Mouse (Mus musculus): ENCODE results near the gene Wdfy4.
A peak's percentile ranks its signal among the peaks of the same experiment; 100 is the strongest.

The Wdfy4 gene

DNA sequence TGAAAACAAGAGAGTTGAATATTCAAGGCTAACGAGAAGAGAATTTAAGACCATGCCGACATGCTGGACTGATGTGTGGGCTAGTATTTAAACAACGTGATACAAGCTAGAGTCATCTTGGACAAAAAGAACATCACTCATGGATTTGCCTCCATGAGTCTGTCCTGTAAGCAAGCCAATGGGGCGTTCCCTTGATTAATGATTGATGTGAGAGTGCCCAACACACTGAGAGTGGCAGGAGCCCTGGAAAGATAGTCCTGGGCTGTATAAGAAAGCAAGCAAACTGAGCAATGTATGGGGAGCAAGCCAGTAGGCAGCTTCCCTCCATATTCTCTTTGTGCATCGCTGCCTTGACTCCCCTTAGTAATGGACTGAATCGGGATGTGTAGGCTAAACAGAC lies 106.7 kb downstream of the Wdfy4 start:
- no peak for DNase-seq (ENCODE audit: low spot score)

DNA sequence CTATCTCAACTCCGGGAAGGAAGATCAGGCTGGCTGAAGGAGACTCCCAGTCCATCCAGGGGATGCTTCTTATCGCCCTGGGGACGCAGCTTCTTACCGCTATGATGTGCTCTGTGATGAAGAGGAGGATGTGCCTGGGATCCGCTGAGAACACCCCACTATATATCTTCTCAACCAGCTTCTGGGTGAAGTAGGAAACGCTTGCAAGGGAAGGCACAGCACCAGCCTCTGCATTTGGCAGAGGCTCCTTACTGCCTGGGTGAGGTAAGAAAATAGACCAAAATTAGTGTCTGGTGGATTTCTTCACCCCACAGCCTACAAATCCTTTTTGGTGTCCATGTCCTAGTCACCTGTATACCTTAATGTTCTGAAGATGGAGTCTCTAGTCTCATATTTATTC lies 107.2 kb downstream of the Wdfy4 start:
- DNase-seq (ENCODE audit: low spot score), result no peak

DNA sequence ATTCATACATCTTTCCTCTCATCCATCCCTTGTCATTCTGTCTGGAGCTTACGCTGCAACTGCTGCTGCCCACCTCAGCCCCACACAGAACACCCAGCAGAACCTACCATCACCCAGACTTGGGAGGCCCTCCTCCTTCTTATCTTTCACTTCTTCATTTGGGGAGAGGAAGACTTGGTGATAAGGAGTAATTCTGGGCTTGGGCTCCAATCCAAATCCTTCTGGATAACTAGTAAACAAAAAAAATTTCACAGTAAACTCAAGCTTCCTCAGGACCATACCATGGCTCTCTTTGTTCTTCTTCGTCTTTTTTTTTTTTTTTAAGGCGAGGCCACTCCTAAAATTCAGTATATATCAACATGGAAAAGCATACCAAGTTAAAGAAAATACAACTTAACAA lies 112.0 kb downstream of the Wdfy4 start:
- DNase-seq (ENCODE audit: low spot score), result no peak

DNA sequence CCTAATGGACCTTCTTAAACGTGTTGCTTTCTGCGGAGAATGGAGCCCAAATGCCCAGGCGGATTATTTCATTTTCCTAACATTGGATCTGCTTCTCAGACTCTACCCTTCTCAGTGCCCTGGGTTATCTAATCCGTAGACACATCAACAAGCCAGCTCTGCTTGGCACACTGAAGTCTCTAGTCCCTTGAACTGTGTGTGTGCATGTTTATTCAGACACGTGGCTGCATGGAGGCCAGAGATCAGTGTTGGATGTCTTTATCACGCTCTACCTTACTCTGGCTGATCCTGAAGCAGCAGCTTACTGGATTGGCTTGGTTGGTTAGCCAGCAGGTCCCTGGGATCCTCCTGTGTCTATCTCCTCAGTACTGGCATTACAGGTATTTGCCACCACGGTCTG lies 113.0 kb downstream of the Wdfy4 start:
- no peak for DNase-seq (ENCODE audit: low spot score)

DNA sequence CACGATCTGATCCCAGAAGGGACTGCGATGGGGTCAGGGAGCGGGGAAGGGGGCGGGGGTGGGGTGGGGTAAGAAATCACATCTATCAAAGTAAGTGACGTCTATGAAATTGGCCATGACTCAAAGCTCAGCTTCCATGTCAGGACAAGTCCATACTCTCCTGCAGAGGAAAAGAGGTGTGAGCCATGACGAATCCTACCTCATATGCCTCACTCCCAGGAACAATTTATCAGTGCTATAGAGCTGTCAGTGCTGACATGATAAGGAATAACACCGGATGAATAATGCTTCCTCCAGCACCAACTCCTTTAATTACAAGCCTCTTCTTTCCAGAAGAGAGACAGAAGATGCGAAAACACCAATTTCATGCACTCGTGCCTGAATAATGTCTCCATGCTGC lies 117.6 kb downstream of the Wdfy4 start:
- DNase-seq (ENCODE audit: low spot score), result no peak

DNA sequence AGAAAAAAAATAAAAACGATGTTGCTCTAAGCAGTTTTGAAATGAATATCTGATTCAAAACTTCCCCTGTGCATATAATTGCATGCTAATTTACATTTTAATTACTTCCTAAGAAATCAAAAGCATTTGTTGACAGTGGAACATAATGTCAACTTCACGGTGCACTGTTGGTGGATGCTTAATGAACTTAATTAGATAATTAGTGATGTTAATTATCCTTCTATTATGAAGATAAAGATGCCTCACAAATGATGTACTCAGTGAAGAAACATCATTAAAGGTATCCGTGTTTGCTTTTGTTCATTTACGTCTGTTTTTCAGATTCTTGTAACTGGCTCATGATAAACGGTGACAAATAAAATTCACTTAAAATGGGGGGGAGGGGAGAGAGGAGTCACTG lies 122.3 kb downstream of the Wdfy4 start:
- DNase-seq (ENCODE audit: low spot score), result no peak

DNA sequence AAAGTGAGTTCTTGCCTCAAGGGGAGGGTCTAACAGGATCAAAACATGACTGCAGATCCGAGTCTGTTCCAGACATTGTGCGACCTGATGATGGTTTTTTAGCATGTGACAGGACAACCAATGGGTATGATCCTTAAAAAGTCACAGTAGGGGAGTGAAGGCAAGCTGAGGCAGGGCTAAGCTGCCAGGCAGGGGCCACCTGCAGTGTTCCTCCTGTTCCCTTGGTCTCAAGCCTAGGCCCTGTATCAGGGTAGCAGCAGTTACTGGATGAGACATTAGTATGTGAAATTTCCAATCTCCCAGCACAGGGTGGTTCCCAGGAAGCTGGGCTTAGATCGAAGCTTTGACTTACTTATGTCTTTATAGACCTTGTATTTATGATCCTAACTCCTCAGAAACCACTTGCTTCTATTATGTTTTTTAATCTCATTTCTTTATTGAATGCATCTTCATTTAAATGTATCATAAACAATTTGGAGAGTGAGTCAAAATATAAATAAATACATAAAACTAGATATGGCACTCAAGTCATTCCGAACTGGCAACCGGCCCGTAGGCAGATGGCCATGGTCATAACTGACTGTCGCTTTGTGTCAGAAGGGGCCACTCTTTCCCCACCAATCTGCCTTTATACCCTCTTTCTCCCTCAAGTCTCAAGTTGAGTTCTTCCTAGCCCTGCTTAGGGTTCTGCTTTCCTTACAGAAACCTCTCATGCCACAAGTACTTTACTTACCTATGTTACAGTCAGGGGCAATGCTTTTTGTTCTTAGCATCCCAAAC lies 126.2 kb downstream of the Wdfy4 start:
- no peak for DNase-seq (ENCODE audit: low spot score)

DNA sequence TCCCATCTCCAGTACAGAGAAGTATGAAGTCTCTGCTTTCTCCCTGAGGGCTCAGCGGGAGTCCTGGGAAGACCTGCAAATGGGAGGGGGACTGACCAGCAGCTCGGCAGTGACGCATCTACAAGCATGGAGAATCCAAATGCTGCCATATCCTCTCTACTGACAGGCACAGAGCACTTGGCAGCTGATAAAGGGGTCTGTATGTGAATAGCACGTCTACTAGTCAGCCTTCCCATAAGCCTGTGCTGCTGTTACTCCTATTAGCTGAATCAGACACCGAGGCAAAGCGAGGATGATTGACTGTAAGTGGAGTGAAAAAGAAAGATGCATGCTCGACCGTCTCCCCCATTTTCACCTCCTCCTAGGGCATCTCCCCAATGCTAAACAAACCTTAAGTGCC lies 131.9 kb downstream of the Wdfy4 start:
- DNase-seq (ENCODE audit: low spot score), result no peak

DNA sequence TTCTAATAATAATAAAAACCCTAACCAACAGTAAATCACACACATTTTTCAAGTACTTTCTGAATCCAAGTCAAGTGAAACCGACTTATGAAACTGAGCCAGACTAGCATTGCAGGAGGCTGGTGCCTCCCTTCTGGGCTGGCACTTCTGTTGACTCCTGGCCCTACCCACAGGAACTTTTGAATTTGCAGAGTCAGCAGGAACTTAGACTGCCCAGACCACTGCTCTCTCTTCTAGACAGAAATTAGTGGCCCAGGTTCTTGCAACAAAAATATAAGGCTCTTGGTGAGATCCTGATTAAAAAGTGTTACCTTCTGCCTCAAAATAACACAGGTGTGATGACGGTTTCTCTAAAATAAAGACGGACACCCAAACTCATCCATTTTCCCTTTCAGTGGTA lies 140.1 kb downstream of the Wdfy4 start:
- no peak for DNase-seq (ENCODE audit: low spot score)

DNA sequence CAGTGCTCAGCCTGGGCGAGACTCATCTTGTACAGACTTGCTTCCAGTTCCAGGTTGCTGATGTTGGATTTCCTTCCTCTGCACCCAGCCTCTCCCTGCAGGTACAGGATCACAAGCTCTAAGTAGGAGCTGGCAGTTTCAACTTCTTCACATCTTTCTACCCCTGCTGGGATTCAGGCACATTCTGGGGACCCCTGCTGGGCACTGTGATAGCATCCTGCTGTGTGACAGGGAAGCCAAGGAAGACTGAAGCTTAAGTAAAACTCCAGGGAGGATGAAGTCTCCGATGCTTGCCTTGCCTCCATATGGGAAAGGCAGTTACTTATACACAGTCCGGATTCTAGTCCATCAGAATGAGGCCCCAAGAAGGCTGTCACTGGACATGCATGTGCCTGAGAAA lies 148.5 kb downstream of the Wdfy4 start:
- DNase-seq (ENCODE audit: low spot score), result no peak

DNA sequence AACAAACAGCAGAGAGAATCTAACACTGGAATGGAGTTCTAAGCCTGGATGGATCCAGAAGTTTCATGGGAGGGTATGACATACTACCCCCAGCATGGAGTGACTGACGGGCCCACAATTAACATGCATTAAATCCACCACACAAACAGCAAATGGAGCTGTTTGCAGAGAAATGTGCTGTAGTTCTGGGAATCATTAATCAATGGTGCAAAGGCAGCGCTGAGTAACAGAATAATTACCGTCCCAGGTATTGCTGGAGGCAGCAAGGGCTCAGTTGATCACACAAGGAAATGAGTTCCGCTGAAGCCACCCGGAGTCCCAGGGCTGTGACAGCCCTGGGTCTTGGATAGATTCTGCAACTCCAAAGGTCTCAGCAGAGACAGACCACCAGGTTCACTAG lies 149.9 kb downstream of the Wdfy4 start:
- DNase-seq (ENCODE audit: low spot score), result no peak

DNA sequence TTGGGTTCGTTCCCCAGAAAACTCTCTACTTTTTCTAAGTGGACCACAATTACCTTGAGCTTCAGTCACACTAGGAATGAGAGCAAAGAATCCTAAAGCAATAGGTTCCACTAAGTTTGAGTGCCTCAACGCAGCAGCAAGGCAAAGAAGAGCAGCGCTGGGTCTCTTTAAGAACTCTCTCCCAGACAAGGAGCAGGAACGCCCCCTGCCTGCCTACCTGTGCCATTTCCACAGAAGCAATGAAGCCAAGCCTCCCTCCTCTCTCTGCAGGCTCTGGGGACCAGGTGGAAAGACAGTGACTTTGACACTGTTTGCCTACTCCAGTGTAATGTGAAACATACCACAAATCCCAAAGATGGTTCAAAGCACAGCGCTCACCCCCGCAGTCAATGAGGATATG lies 151.9 kb downstream of the Wdfy4 start:
- DNase-seq (ENCODE audit: low spot score), result peak; percentile 69

DNA sequence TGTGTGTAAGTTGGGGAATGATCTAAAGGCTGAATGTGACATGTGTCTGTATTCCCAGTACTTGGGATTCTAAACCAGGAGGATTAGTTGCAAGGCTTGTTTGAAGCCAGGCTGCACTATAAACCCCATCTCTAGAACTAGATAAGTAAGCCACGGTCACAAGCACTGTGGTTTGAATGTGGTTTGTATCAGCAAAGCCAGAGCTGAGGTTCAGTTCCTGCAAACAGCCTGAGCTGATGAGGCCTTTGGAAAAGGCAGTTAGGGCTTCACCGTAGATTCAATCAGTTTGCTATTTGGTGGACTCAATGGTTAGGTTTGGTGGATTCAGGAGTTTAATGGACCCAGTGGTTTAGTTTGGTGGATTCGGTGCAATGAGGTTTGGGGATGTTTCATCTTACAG lies 154.5 kb downstream of the Wdfy4 start:
- no peak for DNase-seq (ENCODE audit: low spot score)

DNA sequence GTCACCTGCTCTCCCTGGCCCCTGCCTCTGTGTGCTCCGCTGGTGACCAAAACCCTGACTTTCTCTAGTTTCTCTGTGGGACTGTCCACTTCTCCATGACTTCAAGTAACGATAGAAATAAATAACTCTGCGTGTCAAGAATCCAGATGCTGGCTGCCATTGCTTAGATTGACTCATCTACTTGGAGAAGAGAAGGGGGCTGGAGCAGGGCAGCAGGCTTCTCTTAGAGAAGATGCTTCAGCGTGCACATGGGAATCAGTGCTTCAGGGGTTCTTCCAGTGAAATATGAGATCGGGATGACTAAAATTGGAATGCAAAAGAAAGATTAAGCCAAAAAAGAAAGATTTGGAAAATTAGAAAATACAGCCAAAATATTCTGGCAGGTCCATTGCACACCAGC lies 165.7 kb downstream of the Wdfy4 start:
- DNase-seq (ENCODE audit: low spot score), result no peak

DNA sequence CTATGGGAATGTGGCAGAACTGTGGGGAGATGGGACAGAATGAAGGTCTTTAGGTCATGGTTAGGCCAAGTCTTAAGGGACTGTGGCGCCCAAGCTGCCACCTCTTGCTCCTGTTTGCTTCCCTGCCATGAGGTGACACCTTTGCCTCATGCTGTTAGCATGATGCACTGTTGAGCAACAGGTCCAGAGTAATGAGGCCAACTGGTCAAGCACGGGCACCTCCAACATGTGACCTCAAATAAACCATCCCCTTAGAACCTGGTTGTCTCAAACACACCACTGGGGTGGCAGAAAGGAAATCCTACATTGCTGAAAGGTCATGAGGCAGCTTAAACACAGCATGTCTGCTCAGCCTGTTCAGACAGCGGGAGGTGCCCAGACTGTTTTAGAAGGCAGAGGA lies 166.3 kb downstream of the Wdfy4 start:
- DNase-seq (ENCODE audit: low spot score), result no peak

DNA sequence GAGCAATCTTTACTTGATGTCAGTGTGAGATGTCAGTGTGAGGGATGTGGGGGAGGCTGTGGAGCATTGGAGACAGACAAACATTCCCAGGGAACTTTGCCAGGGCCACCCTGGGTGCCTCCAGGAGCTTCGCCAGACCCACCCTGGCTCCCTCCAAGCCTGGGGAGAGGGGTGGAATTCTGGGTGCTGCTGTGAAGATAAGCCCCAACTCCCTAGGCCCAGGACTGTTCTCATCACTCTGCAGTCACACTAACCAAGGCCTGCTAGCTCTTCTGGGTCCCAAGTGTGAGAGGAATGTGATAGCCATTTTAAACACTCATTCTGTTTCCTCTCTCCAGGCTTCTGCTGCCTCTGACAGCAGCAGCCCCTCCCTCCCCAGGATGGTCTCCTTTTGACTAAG lies 177.7 kb downstream of the Wdfy4 start:
- DNase-seq (ENCODE audit: low spot score), result no peak

DNA sequence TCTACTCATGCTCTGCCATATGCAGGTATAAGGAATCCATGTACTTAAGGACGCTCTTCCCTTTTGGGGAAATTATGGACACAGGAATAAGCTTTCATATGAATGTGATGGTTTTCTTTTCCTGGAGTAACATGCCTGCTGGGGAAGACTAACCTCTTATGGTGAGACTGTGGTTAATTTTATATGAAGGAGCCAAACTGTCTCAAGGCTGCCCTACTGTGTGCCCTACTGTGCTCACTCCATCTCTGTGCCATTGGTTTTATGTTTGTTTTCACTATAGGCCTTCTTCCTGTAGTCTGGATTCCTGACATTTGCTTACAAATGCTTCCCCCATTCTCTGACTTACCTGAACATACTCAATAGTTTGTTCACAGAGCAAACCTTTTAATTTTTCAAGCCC lies 180.2 kb downstream of the Wdfy4 start:
- no peak for DNase-seq (ENCODE audit: low spot score)

DNA sequence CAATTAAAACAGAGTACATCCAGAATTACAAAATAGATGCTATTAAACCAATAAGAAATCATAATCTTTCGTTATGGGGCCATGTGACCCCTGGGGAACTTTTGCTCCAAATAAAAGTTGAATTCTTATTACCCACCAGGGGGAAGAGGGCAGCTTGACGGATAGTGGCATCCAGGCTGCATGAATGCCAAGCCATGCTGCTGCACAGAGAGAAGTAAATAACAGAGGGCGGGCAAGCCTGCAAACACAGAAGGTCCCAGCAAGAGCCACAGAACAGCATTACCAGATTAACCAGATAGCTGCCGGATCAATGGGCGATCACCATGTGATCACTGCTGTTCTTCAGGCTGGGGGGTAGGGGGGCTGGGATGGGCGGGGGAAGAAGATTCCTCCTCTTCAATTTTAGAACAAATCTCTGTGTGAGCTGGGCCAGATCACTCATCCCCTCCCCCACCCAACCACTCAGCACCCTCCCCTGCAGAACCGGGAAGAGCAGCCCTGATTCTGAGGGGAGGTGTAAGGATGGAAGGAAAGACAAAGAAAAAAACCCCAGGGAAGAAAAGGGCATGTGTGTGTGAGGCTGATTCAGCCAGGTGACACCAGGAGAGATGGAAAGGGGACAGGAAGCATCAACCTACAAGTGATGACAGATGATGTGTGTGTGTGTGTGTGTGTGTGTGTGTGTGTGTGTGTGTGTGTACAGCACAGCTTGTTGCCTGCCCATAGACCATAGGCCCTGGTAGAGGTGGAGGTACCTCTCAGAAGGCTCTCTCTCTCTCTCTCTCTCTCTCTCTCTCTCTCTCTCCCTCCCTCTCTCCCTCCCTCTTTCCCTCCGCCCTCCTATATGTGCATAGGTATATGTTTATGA lies 185.0 kb downstream of the Wdfy4 start:
- no peak for DNase-seq (ENCODE audit: low spot score)

DNA sequence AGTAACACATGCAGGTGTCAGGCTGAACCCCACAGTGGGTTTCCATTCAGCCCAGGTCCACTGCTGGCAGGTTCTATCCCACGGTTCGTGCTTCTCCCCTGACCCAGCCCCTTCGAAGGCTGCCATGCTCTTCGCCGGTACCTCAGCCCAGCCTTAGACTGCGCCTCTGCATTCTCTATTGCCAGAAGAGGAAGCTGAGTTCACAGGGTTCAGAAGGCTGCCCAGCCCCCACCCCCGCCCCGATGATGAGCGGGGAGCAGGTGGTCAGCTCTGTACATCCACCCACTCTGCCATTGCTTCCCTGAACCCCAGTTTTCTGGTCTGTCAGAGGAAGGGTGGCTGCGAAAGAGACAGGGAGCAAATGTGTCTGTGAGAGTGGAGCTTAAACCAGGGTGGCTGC lies 185.8 kb downstream of the Wdfy4 start:
- DNase-seq (ENCODE audit: low spot score), result no peak

DNA sequence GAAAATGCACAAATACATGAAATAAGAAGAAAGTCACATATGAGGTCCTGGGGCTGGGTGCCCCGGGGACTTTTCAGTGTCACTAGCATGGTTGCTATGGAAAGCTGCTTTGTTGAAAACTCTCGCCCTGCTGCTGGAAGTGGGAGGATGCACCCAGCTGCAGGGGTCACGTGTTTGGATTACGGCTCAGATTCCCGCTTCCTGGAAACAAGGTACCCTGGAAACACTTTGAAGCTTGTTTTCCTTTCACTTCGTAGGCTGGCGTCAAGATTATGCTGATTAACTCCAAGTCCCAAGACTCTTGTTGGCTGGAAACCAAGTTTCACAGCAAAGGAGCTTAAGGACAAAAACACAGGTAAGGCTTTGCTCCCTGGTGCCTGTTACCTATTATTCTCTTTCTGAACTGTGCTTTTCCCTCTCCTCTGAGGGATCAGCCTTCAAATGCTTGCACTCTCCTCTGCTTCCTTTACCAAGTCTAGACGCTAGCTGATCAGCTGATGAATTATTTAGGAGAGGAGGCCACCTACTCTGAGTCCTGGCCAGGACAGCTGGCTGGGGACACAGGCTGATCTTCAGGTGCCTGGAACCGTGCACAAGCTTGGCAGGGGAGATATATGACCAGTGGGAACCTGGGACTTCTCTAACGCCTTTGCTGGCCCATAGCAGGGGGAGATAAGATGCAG lies 190.2 kb downstream of the Wdfy4 start:
- DNase-seq (ENCODE audit: low spot score), result no peak

DNA sequence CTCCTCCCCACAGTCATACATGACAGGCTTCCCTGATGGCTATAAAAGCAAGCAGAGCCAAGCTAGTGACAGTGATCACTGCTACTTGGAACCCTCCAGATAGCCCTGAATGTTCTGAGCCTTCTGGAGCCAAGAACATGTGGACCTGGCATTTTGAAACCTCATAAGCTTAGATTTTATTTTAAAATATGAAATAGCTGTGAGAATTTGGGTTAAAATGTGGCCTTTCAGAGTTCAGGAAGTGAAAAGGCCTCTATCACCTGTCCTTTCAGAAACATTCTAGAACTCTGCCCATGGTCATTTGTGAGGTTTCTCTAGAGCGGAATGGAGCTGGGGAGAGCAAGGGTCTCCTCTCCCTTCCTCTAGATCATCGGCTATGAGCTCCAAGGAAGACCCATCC lies 194.2 kb downstream of the Wdfy4 start, which contains the start of gene Lrrc18:
Gene Lrrc18 (plus strand): TSS at position 301 of the 400 bp plus-strand sequence.
- DNase-seq (ENCODE audit: low spot score), result no peak

DNA sequence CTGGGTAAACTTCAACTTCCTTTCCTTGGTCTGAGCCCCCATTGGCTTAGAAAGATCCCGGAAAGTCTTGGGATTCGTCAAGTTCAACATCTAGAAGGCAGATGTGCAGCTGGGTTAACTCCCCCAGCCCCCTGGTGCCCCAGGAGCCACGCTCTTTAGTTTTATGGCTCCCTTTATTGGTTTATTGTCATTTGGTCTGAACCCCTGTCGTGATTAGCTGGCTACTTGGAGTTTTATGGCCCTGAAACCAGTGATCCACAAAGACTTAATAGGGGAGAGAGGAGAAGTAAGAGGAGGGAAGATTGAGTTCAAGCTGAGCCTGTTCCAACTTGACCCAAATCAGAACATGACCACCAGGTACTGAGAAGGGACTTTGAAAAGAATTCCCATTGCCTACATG lies 198.6 kb downstream of the Wdfy4 start:
- no peak for DNase-seq (ENCODE audit: low spot score)

DNA sequence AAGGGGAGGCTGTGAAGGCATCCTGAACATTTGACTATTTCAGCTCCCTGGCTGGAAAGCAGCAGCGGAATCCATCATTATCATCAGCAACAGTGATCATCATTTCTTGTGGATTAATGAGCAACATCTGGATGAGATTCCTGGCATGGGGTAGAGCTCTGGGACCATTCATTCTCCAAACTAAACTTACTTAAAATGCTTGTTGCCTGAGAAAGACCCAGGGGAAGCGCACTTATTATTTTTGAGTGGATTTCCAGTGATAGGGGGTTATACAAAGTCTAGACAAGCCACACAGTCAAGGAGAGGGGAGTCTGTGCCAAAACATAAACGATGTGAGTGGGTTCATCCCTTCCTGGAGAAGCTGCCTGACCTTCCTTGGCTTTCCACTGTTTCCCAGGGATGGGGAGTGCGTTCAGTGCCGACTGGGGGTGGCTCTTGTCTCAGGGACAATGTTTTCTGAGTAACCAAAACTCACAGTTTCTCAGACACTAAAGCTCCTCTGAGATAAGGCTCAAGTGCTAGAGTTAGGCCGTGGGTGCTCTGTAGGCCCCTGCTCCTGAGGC lies 201.1 kb downstream of the Wdfy4 start:
- no peak for DNase-seq (ENCODE audit: low spot score)

All from testis, postnatal 10 days (tissue).